Mouse (Mus musculus) lung, postnatal 0 days (tissue): ENCODE results near the gene Wbp1l.

Source experiments
- CTCF ChIP-seq: IDR thresholded peaks from 2 replicates; pipeline ENCODE4 v1.5.1; 2016; ENCODE audit warnings: antibody characterized with exemption, mild to moderate bottlenecking
- EP300 ChIP-seq: IDR thresholded peaks from 2 replicates; pipeline ENCODE4 v1.6.1; 2016; ENCODE audit warnings: antibody characterized with exemption, mild to moderate bottlenecking, control low read depth

DNA sequence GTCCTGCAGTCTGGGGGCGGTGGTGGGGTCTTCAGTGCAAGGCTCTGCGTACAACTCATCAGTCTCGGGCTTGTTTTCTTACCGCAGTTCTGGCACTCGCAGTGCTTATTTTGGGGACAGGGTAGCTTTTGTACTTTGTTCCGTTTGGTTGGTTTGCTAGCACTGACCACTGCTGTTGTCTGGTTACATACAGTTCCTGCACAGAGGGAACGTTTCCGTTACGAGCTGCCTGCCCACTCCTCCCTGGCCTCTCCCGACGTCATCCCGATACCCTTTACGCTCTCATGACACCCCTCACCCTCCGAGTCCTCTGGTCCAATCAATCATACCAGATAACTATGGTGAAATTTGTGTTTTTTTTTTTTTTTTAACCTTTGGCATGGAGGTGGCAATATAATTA, 2.6 kb downstream of the Wbp1l start:
- no peak for TF ChIP-seq CTCF
- TF ChIP-seq EP300, result no peak
